Mouse (Mus musculus): Measurements from ENCODE around the gene Med12l. TPM values are rescaled to one million over a fixed set of nuclear protein-coding genes. Genes with fewer than 3 reads are reported as not detected.
"Not testable (repeated sequence)": the region's sequence is repeated elsewhere in the genome, so short reads cannot be mapped to it uniquely, and the experiment has no call there.

The Med12l gene
- total and polyA plus RNA-seq, 3 experiments = 2.5 to 8.2 (median 6.9) TPM

DNA sequence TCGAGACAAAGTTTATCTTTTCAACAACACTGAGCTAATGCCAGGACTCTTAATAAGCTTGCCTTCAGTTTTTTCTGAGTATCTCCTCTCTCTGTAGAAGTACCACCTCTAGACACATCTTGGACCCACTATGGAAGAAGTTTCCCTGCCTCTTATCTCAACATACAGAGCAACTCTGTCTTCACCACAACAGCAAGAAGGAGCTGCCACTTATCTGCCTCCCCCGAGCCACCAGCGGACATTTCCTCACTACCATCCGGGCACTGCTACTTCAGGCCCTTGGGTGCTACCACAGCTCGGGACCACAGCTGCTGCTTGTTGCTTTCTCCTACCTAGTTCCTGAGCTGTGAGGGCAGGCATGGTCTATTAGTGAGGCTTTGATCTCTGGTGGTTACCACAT lies 127.6 kb downstream of the Med12l start:
- no peak for DNase-seq
- H3K4me3 ChIP-seq = no peak overlapping the region
- no peak overlapping the region for H3K9ac ChIP-seq (ENCODE audit: low read depth, low read length)
- intact Hi-C loops (cut with DNase I) = no loop called here
- TF ChIP-seq EP300 (IDR thresholded peaks at IDR 0.05; ENCODE audit: insufficient read depth, low read depth, low read length) (no peak), POLR2A (IDR thresholded peaks at IDR 0.05; ENCODE audit: insufficient read depth, low read depth, low read length) (no peak), CTCF (IDR thresholded peaks at IDR 0.05) (no peak)
- H3K36me3 ChIP-seq (ENCODE audit: control insufficient read depth, insufficient read depth, low read length) = no peaks in the 10 kb centered on the region
- WGBS = 55% methylated on average over 5 of the region's 5 CpGs
- no peaks in the 10 kb centered on the region for H3K79me2 ChIP-seq (replicated peaks; ENCODE audit: control insufficient read depth, insufficient read depth, low read length)
- H3K27ac ChIP-seq = no peak overlapping the region
- no peaks in the 10 kb centered on the region for H3K27me3 ChIP-seq (ENCODE audit: control insufficient read depth, insufficient read depth, low read length)
- peaks cover 2% of the 10 kb centered on the region; the same call in 1 of the 2 replicates for H3K4me1 ChIP-seq (ENCODE audit: control insufficient read depth, insufficient read depth, low read length)

DNA sequence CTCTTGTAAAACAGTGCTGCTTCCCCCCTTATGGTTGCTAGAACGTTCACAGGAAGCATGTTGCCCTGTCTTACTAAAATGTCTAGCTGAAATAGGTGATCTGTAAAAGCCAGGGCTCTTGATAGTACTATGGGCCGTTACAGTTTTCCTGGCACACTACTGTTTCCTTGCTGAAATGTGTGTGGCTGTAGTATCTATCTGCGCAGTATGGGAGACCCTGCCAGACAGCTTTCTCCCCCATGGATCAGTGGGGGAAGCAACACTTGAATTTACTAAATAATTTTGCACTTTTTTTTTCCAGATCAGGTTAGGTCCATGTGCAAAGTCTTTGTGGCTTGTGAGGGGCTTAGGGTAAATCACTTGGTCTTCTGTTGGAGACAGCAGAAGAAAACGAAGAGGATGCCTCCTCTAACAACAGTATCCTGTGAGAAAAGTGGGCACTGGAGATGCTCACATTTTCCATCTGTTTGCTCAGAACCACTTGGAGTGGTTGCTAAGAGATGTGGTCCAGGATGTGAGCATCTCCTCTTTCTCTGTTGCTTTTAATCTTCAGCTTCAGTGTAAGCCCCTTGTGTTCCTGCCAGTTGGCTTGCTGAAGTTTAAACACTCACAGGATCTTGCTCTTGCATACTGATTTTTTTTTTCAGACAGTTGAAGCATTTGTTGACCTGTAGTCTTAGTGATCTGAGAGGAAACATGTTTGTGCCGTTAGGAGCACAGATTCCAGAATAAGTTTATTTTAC lies 130.5 kb downstream of the Med12l start:
- WGBS = 62% methylated on average over 5 of the region's 5 CpGs

DNA sequence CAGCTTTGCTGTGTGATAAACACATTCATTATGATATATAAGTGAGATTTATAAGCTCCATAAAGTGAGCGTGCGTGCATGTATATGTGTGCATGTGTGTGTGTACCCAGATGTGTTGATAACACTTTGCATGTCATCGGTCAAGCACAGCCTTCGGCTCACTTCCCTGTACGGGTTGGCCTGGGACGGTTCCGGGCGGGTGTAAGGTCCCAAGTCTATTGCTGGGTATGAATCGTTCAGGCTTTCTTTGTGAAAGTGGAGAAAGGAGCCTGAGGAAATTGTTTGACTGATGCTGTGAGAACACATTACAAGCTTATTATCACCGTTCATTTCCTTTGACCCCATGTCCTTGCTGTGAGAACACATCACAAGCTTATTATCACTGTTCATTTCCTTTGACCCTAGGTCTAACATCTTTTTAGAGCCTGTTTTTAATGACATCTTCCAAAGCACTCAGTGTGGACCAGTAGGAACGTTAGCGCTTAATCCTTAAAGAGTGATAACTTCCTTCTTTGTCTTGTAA lies 133.4 kb downstream of the Med12l start:
- Histone ChIP-seq H3K4me3 (no peak overlapping the region), H3K27me3 (ENCODE audit: control insufficient read depth, insufficient read depth, low read length) (no peaks in the 10 kb centered on the region), H3K4me1 (ENCODE audit: control insufficient read depth, insufficient read depth, low read length) (no peaks in the 10 kb centered on the region), H3K79me2 (replicated peaks; ENCODE audit: control insufficient read depth, insufficient read depth, low read length) (no peaks in the 10 kb centered on the region), H3K27ac (no peak overlapping the region), H3K9ac (ENCODE audit: low read depth, low read length) (no peak overlapping the region), H3K36me3 (ENCODE audit: control insufficient read depth, insufficient read depth, low read length) (no peaks in the 10 kb centered on the region)
- no peak for DNase-seq
- TF ChIP-seq CTCF (IDR thresholded peaks at IDR 0.05) = no peak
- TF ChIP-seq EP300 (IDR thresholded peaks at IDR 0.05; ENCODE audit: insufficient read depth, low read depth, low read length) = no peak
- intact Hi-C loops (cut with DNase I) = no loop called here
- WGBS = 45% methylated on average over 12 of the region's 12 CpGs

More for the DNA sequence above, 130.5 kb downstream of the Med12l start:
- Histone ChIP-seq H3K79me2 (replicated peaks; ENCODE audit: control insufficient read depth, insufficient read depth, low read length) (no peaks in the 10 kb centered on the region), H3K4me3 (no peak overlapping the region), H3K9ac (ENCODE audit: low read depth, low read length) (no peak overlapping the region), H3K36me3 (ENCODE audit: control insufficient read depth, insufficient read depth, low read length) (no peaks in the 10 kb centered on the region), H3K27me3 (ENCODE audit: control insufficient read depth, insufficient read depth, low read length) (no peaks in the 10 kb centered on the region), H3K27ac (no peak overlapping the region), H3K4me1 (ENCODE audit: control insufficient read depth, insufficient read depth, low read length) (peaks cover 2% of the 10 kb centered on the region; the same call in 1 of the 2 replicates)
- no peak for DNase-seq
- intact Hi-C loops (cut with DNase I) = no loop called here
- TF ChIP-seq POLR2A (IDR thresholded peaks at IDR 0.05; ENCODE audit: insufficient read depth, low read depth, low read length) (no peak), EP300 (IDR thresholded peaks at IDR 0.05; ENCODE audit: insufficient read depth, low read depth, low read length) (no peak), CTCF (IDR thresholded peaks at IDR 0.05) (no peak)

DNA sequence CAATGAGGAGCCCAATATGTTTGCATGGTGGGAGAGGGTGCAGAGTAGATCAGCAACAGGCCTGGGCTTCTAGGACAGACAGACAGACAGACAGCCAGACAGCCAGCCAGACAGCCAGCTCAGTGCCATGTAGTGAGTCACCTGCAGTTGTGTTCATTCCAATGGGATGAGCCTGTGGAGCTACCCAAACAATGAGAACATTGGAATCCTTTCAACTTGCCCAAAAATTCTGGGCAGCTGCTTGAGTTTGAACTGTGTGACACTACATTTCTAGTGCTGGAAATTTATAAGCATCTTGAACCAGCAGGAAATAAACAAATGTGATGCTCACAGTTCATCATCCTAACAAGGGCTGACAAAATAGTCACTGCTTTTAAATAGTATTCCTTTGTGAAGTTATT lies 134.0 kb downstream of the Med12l start:
- intact Hi-C loops (cut with DNase I) = no loop called here

DNA sequence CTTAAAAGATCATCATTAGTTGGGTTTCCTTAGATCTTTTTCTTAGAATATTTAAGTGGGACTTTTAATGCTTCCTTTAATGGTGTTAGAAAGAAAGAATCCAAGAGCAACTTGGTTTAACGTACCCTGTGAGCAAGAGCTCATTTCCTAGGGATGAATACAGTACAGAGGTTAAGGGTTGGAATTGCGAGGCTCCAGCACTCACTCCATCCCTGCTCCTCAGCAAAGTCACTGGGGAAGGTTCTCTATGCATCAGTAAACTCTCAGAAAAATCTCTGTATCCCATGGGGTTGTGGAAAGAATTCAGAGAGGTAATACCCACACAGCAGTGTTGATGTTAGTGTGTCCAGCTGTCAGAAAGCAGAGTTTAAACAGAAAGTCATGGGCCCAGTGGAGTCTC lies 134.5 kb downstream of the Med12l start:
- no peak overlapping the region for H3K27ac ChIP-seq
- no peak for DNase-seq
- TF ChIP-seq POLR2A (IDR thresholded peaks at IDR 0.05; ENCODE audit: insufficient read depth, low read depth, low read length) (no peak), CTCF (IDR thresholded peaks at IDR 0.05) (no peak), EP300 (IDR thresholded peaks at IDR 0.05; ENCODE audit: insufficient read depth, low read depth, low read length) (no peak)
- no peak overlapping the region for H3K9ac ChIP-seq (ENCODE audit: low read depth, low read length)
- no peak overlapping the region for H3K4me3 ChIP-seq
- no peaks in the 10 kb centered on the region for H3K27me3 ChIP-seq (ENCODE audit: control insufficient read depth, insufficient read depth, low read length)
- WGBS = 90% methylated on average over 2 of the region's 2 CpGs
- no peaks in the 10 kb centered on the region for H3K4me1 ChIP-seq (ENCODE audit: control insufficient read depth, insufficient read depth, low read length)
- no peaks in the 10 kb centered on the region for H3K36me3 ChIP-seq (ENCODE audit: control insufficient read depth, insufficient read depth, low read length)
- intact Hi-C loops (cut with DNase I) = no loop called here
- H3K79me2 ChIP-seq (replicated peaks; ENCODE audit: control insufficient read depth, insufficient read depth, low read length) = no peaks in the 10 kb centered on the region

More for the DNA sequence above, 134.0 kb downstream of the Med12l start:
- TF ChIP-seq POLR2A (IDR thresholded peaks at IDR 0.05; ENCODE audit: insufficient read depth, low read depth, low read length) (no peak), CTCF (IDR thresholded peaks at IDR 0.05) (no peak), EP300 (IDR thresholded peaks at IDR 0.05; ENCODE audit: insufficient read depth, low read depth, low read length) (no peak)
- no peaks in the 10 kb centered on the region for H3K79me2 ChIP-seq (replicated peaks; ENCODE audit: control insufficient read depth, insufficient read depth, low read length)
- H3K4me3 ChIP-seq = no peak overlapping the region
- no peak for DNase-seq
- no peaks in the 10 kb centered on the region for H3K4me1 ChIP-seq (ENCODE audit: control insufficient read depth, insufficient read depth, low read length)
- no peaks in the 10 kb centered on the region for H3K27me3 ChIP-seq (ENCODE audit: control insufficient read depth, insufficient read depth, low read length)
- H3K36me3 ChIP-seq (ENCODE audit: control insufficient read depth, insufficient read depth, low read length) = no peaks in the 10 kb centered on the region
- no peak overlapping the region for H3K27ac ChIP-seq
- H3K9ac ChIP-seq (ENCODE audit: low read depth, low read length) = no peak overlapping the region

DNA sequence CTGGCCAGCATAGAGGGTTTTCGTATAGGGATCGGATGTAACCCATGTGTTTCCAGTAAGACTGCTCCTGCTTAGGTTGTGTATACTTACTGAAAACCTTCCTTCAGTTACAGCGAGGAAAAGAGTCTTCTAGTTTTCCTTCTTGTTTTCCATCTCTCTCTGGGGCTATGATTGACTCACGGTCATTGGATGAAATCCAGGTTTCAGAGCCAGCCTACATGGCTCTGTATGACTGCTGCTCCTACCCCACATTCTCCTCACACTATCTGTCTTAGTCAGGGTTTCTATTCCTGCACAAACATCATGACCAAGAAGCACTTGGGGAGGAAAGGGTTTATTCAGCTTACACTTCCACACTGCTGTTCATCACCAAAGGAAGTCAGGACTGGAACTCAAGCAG lies 135.3 kb downstream of the Med12l start:
- DNase-seq; H3K4me1 ChIP-seq (ENCODE audit: control insufficient read depth, insufficient read depth, low read length); H3K27ac ChIP-seq; intact Hi-C loops (cut with DNase I); H3K79me2 ChIP-seq (replicated peaks; ENCODE audit: control insufficient read depth, insufficient read depth, low read length); H3K27me3 ChIP-seq (ENCODE audit: control insufficient read depth, insufficient read depth, low read length); H3K9ac ChIP-seq (ENCODE audit: low read depth, low read length); H3K4me3 ChIP-seq; H3K36me3 ChIP-seq (ENCODE audit: control insufficient read depth, insufficient read depth, low read length): not testable (repeated sequence)
- WGBS = 80% methylated on average over 4 of the region's 4 CpGs

Measured in heart, adult 2 months (tissue).